Mouse (Mus musculus): ENCODE data around the gene Gm37419.

DNA sequence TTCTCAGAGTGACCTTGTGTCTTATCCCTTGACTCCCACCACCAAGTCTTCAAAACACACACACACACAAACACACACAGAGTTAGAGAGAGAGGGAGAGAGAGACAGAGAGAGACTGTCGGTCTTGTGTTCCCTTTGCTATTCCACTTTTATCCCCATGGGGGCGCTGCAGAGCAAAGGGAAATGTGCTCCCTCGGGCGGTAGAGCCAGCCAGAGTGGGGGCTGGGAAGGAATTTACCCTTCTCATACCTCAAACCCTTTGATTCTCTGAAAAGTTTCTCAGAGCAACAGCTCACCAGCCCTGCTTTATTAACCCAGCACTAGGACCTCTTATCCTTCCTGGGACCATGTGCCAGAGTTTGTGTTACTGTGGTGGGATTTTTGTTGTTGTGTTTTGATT, 2.9 kb downstream of the Gm37419 start:
- TF ChIP-seq POLR2A (IDR thresholded peaks at IDR 0.05; ENCODE audit: insufficient read length, low read depth), result no peak
- TF ChIP-seq TCF12 (IDR thresholded peaks at IDR 0.05; ENCODE audit: insufficient read depth, poor library complexity, severe bottlenecking), result no peak
- no peak for TF ChIP-seq TCF3 (IDR thresholded peaks at IDR 0.05; ENCODE audit: insufficient read length, low read depth)
- TF ChIP-seq CEBPB (IDR thresholded peaks at IDR 0.05; ENCODE audit: insufficient read depth, poor library complexity, severe bottlenecking), result no peak
- no peak for TF ChIP-seq MAX (IDR thresholded peaks at IDR 0.05; ENCODE audit: low read depth)
- TF ChIP-seq MYOG (IDR thresholded peaks at IDR 0.05; ENCODE audit: control insufficient read depth in 1 of 3, insufficient read depth in 1 of 3, insufficient read length in 2 of 3, low read depth in 2 of 3), result no peak
- no peak for TF ChIP-seq USF1 (IDR thresholded peaks at IDR 0.05; ENCODE audit: low read depth)
- TF ChIP-seq E2F4 (IDR thresholded peaks at IDR 0.05; ENCODE audit: insufficient read depth), result no peak
- TF ChIP-seq MYOD1 (IDR thresholded peaks at IDR 0.05; ENCODE audit: control insufficient read depth in 1 of 3, insufficient read length in 2 of 3, low read depth in 2 of 3), result no peak
- TF ChIP-seq POLR2AphosphoS2 (IDR thresholded peaks at IDR 0.05; ENCODE audit: insufficient read length, low read depth), result no peak

Data from myocyte (in vitro differentiated cells).